Mouse (Mus musculus): ENCODE results near the gene Miga2.

Miga2 gene

GRCm38 (mm10) chr2:30363773-30364650 is at the start of gene Miga2:
Miga2 (plus strand) TSS chr2:30364233.
- peak; percentile 99 for DNase-seq

GRCm38 (mm10) chr2:30316136-30316535 is 47.9 kb upstream of the Miga2 start:
- no peak for DNase-seq

GRCm38 (mm10) chr2:30316955-30317354 is 47.1 kb upstream of the Miga2 start:
- DNase-seq = no peak

- no peak for DNase-seq
Observed at GRCm38 (mm10) chr2:30319260-30319659, 44.8 kb upstream of the Miga2 start.

GRCm38 (mm10) chr2:30323111-30323510 is 40.9 kb upstream of the Miga2 start:
- no peak for DNase-seq

GRCm38 (mm10) chr2:30325296-30325695 is 38.7 kb upstream of the Miga2 start:
- no peak for DNase-seq

GRCm38 (mm10) chr2:30327276-30327675 is 36.8 kb upstream of the Miga2 start:
- peak; percentile 62 for DNase-seq

GRCm38 (mm10) chr2:30328791-30329190 is 35.2 kb upstream of the Miga2 start:
- no peak for DNase-seq

GRCm38 (mm10) chr2:30335324-30335723 is 28.7 kb upstream of the Miga2 start:
- DNase-seq = no peak

GRCm38 (mm10) chr2:30336174-30336915 is 27.7 kb upstream of the Miga2 start:
- peak; percentile 67 for DNase-seq

- peak; percentile 54 for DNase-seq
Observed at GRCm38 (mm10) chr2:30337179-30337578, 26.9 kb upstream of the Miga2 start.

GRCm38 (mm10) chr2:30342061-30342460 is 22.0 kb upstream of the Miga2 start:
- DNase-seq = peak; percentile 46

GRCm38 (mm10) chr2:30342544-30342943 is 21.5 kb upstream of the Miga2 start:
- peak; percentile 79 for DNase-seq

GRCm38 (mm10) chr2:30343601-30344137 is 20.4 kb upstream of the Miga2 start:
- DNase-seq = peak; percentile 77

- DNase-seq = no peak
Observed at GRCm38 (mm10) chr2:30345971-30346676, 17.9 kb upstream of the Miga2 start.

- peak; percentile 13 for DNase-seq
Observed at GRCm38 (mm10) chr2:30349196-30349595, 14.8 kb upstream of the Miga2 start.

- DNase-seq = peak; percentile 11
Observed at GRCm38 (mm10) chr2:30351149-30351548, 12.9 kb upstream of the Miga2 start.

GRCm38 (mm10) chr2:30355861-30356260 is 8.2 kb upstream of the Miga2 start:
- DNase-seq = peak; percentile 89

GRCm38 (mm10) chr2:30356266-30356665 is 7.8 kb upstream of the Miga2 start:
- DNase-seq = no peak

- peak; percentile 62 for DNase-seq
Observed at GRCm38 (mm10) chr2:30356906-30357305, 7.1 kb upstream of the Miga2 start.

- DNase-seq = peak; percentile 82
Observed at GRCm38 (mm10) chr2:30357552-30358510, 6.2 kb upstream of the Miga2 start.

All from cerebellum, adult 9-11 months (tissue).